Mouse (Mus musculus) embryo, embryonic 9.5 days (tissue): ENCODE data around the gene Zbtb20.

ENCODE experiments used
- DNase-seq: peaks from one replicate; pipeline ENCODE4 v3.0.0-alpha.2; 2017; ENCODE audit errors: extremely low spot score

Zbtb20 gene

GRCm38 (mm10) chr16:43360838-43361480 lies 485.3 kb downstream of the Zbtb20 start:
- DNase-seq = peak; percentile 27

- DNase-seq = no peak
These were observed 487.1 kb downstream of the Zbtb20 start for GRCm38 (mm10) chr16:43362651-43363300.

DNA sequence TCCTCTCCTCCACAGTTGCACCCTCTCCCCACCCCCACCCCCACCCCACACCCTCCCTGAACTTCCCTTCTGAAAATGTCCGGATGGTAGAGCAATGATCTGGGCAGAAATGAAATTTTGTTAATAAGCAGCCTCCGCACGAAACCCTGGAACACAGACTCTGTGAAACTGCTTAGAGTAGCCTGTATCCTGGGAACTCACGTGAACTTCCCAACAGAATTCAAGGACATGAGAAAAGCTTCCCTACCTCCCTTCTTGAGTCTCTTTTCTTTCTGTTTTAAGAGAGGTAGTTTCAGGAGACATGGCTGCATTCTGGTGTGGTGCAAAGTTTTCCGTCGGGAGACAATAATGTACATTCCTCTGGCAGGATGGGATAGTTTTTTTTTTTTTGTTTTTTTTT lies 487.6 kb downstream of the Zbtb20 start:
- no peak for DNase-seq

- peak; percentile 36 for DNase-seq
These were observed 488.3 kb downstream of the Zbtb20 start for GRCm38 (mm10) chr16:43363751-43364515.

- DNase-seq = no peak
These were observed 488.8 kb downstream of the Zbtb20 start for GRCm38 (mm10) chr16:43364516-43364910.

GRCm38 (mm10) chr16:43365277-43365676 lies 489.6 kb downstream of the Zbtb20 start:
- DNase-seq = no peak

DNA sequence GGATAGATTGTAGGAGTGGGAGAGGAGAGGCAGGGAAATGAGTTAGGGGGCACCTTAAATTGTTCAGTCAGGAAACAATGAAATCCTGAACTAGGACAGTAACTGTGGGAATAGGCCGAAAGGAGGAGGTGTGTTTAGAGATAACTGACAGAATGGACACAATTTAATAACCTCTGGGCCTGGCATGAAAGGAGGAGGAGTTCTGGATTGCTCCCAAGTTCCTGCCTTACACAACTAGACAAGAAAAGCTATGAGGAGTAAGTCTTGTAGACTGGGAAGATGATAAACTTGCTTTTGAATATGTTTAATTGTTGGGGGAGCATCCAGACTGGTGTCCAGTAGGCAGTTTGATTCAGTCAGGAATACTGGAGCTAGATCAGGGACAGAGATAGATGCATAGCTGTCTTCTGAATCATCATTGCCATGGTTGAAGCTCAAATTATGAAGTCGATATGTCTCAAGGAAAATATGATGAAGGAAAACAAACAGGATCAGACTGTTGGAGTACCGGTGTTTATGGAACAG lies 494.9 kb downstream of the Zbtb20 start:
- no peak for DNase-seq

GRCm38 (mm10) chr16:43376782-43377181 lies 501.1 kb downstream of the Zbtb20 start:
- DNase-seq = no peak

- DNase-seq = no peak
These were observed 504.0 kb downstream of the Zbtb20 start for GRCm38 (mm10) chr16:43379351-43380325.

DNA sequence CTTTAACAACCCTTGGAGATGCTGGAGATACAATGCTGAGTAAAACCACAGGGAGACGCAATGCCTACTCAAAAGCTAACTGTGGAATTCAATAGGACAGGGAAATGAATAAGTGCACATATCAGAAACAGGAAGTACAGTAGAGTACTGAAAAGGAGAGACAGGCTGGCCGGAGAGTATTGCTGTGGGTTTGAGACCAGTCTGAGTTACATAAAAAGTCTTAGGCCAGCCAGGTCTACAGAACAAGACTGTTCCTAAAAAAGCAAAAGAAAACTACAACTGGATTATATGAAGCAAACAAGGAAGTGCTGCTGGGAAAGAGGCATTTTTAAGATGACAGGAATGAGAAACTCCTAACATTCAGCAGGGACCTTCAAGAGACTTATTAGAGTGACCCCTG lies 505.5 kb downstream of the Zbtb20 start:
- no peak for DNase-seq

GRCm38 (mm10) chr16:43383149-43383740 lies 507.6 kb downstream of the Zbtb20 start:
- no peak for DNase-seq

DNA sequence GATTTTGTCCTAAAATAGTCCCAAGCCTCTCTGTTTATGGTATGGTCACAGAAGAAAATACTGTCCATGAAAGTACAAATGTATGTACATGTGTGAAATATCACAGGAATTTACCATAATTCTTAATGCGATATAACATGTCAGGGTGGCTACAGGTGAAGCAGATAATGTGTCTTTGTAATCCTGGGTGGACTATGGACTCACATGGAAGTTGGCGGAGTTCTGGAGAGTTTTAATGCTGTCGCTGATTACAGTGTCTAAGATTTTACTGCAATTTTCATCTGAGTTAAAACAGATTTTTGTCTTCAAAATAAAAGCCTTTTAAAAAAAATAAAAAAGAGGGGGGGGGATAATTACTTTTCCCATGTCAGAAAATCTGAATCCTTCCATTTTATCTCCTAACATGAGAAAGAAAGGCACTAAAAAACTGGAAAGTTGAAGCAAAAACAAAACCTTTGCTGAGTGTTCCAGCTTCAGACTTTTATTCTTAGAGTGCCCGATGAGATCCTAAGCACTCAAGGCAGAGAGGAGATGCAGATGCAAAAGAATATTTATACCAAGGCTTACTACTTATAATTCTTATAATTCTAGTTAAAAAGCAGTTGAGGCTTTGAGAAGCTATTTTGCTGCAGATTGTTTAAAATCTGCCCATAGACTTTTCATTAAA lies 509.4 kb downstream of the Zbtb20 start:
- DNase-seq = no peak

DNA sequence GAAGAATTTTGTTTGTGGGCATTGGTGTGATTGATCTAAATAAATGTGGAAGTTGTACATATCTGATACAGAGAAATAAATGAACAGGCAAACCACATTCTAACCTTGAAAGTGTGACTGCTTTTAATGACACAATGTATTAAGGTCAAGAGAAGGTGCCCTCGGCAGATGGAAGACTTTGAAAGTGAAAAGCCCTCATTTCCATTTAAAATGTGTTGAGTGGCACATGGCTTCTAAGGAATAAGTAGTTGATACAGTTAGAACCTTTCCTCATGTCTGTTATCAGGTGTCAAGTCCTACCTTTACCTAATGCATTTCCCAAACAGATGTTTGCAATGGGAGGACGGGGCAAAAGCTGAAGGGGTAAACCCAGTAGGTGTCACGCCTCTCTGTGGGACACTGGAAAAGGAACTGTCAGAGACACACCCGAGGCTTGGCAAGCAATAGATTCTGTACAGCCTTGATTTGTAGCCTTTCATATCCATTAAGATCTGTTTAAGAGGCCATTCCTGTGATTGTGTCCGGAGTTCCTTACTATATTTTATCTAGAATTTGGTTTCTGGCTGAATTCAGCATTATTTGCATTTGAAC lies 510.0 kb downstream of the Zbtb20 start:
- DNase-seq = no peak

GRCm38 (mm10) chr16:43386426-43386825 lies 510.7 kb downstream of the Zbtb20 start:
- DNase-seq = no peak

DNA sequence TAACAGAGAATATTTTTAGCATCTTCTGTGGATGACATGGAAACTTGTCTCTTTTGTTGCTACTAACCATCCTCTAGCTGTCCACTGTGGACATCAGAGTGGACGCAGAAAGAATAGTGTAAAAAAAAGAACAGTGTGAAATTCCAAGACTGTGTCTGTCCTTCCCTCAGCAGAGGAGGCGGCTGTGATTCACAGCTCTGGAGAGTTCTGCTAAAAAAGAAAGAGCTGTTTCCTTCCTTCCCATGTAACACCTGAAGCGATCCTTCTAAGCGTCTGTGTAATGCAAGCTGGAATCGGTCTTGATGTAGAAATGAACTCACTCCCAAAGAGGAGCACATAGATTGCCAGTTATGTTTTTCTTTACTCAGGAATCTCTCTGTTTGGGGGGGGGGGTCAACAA lies 512.7 kb downstream of the Zbtb20 start:
- DNase-seq = no peak

DNA sequence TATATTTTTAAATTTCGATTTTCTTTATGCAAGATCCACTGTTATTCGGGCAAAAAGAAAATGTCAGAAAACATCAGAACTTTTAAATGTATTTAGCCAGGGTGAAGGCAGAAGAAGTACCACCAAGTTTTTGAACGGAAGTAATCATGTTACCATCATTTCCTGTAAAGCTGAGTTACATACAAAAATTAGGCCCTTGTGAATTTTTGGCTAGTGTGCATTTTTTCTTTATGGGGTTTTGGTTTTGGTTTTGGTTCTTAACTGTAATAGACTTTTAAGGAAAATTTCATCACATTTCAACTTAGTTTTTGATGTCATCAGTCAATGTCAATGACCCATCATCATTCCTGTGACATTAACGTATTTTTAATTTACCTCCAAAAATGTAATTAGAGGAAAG lies 514.7 kb downstream of the Zbtb20 start:
- DNase-seq = no peak

DNA sequence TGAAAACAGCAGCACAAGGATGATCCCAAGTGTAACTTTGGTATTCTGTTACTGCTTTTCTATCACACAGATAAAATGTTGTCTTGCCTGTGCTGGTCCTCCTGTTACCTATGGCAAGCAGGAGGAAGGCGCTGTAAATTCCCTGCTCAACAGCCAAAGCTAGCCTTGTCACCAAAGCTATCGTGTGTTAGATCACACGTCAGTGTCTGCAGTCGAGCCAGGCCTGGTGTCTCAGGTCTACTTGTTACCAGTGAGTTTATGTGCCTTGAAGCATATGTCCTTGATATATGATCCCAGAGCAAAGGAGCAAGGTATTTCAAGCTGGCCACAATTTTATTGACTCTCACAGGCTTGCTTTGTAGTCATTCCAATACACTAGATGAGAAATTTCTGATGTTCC lies 517.7 kb downstream of the Zbtb20 start:
- DNase-seq = no peak

DNA sequence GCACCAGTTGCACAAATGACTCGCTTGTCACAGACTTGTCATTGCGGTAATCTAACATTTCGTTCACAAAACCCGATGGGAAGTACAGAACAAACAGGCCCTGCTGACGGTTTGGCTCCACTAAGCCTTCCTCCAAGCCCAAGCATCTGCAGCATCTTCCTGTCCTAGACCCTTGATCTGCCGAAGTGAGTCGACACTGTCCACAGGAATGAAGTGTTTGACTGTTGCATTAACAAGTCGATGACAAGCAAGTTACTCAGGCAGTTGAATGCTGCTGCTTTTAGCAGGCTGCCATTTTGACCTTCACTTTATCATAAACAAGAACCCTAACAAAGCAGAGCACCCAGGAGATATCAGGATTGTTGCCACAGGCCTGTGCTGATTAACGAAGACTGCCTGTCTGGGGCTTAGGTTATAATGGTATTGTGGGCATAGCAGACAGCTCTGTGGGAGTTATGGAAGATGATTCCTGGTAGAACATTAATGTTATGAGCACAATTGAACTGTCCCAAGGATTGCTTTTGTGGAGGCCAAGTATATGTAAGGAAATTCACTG lies 518.4 kb downstream of the Zbtb20 start:
- no peak for DNase-seq

GRCm38 (mm10) chr16:43394760-43395159 lies 519.1 kb downstream of the Zbtb20 start:
- no peak for DNase-seq
